8 mouse cellular contexts compared by ENCODE assay signal in the genomic region with DNA sequence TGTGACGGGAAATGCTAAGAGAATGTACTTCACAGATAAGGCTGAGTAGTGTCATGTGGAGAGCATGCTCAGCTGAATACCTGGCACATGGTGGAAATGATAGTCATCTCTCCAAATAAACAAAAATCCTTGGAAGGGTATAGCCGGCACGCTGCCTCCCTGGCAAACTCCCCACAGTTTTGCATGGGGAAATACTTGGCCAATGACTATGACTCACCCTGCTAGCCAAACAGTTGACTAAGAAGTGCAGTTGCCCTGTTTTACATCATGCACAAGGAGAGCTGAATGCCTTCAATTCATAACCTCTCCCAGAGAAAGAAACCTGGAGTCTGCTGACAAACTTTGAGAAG.
DNase-seq lines count a peak whose midpoint lies in the region; ATAC-seq and TF ChIP-seq lines count a peak whose summit lies in the region.
"Had no signal": no experiment of that assay in that cellular context is flagged by ENCODE, and none has a peak within 500 bp of the region (broad histone marks: within the 10 kb centered on the region; RNA-seq: fewer than 3 reads in every experiment).

No protein-coding gene starts in this region.

- DNase-seq in midbrain, postnatal 0 days (ENCODE audit: low spot score) = peak; percentile 2
- DNase-seq in cerebellum, adult 11-12 months = peak; percentile 66
- peak; percentile 4 for DNase-seq in gonadal fat pad, adult 2 months (ENCODE audit: low read depth)
- DNase-seq in yolk sac, embryonic 10.5 days (ENCODE audit: low spot score) = peak; percentile 1

- no peak overlapping the region for H3K4me2 ChIP-seq in midbrain, postnatal 0 days (ENCODE audit: low read depth, low read length, poor library complexity, severe bottlenecking)
- no peak overlapping the region for H3K4me2 ChIP-seq in midbrain, embryonic 16.5 days (ENCODE audit: low read length)
- H3K4me2 ChIP-seq: midbrain, embryonic 12.5 days had no signal

- H3K4me3 ChIP-seq in midbrain, postnatal 0 days (ENCODE audit: low read depth, low read length) = no peak overlapping the region
- no peak overlapping the region for H3K4me3 ChIP-seq in midbrain, embryonic 16.5 days (ENCODE audit: low read depth, low read length)
- H3K4me3 ChIP-seq: midbrain, embryonic 12.5 days had no signal

- H3K9me3 ChIP-seq in midbrain, postnatal 0 days (ENCODE audit: low read length) = no peaks in the 10 kb centered on the region
- no peaks in the 10 kb centered on the region for H3K9me3 ChIP-seq in midbrain, embryonic 16.5 days (replicated peaks; ENCODE audit: control insufficient read depth, low read length, poor library complexity, severe bottlenecking)
- H3K9me3 ChIP-seq: midbrain, embryonic 12.5 days had no signal

- TF ChIP-seq CTCF in midbrain, postnatal 0 days (IDR thresholded peaks at IDR 0.05) = no peak

- no peak overlapping the region for H3K9ac ChIP-seq in midbrain, postnatal 0 days (replicated peaks; ENCODE audit: low read length, poor library complexity, severe bottlenecking)
- H3K9ac ChIP-seq in midbrain, embryonic 16.5 days (ENCODE audit: low read depth, low read length) = no peak overlapping the region
- H3K9ac ChIP-seq: midbrain, embryonic 12.5 days had no signal

- no peaks in the 10 kb centered on the region for H3K36me3 ChIP-seq in midbrain, postnatal 0 days (ENCODE audit: insufficient read depth, low read length)
- no peaks in the 10 kb centered on the region for H3K36me3 ChIP-seq in midbrain, embryonic 16.5 days (ENCODE audit: control insufficient read depth, insufficient read depth, low read length)
- H3K36me3 ChIP-seq: midbrain, embryonic 12.5 days had no signal

- no peaks in the 10 kb centered on the region for H3K4me1 ChIP-seq in midbrain, postnatal 0 days (ENCODE audit: insufficient read depth, low read length)
- no peaks in the 10 kb centered on the region for H3K4me1 ChIP-seq in midbrain, embryonic 16.5 days (ENCODE audit: control insufficient read depth, insufficient read depth, low read length)
- H3K4me1 ChIP-seq: midbrain, embryonic 12.5 days had no signal

- no peak for ATAC-seq in midbrain, postnatal 0 days (ENCODE audit: low FRiP score)
- no peak for ATAC-seq in midbrain, embryonic 16.5 days
- ATAC-seq in monocyte, adult 5-6 weeks (replicated peaks; ENCODE audit: insufficient number of reproducible peaks, low FRiP score, low TSS enrichment, poor library complexity, severe bottlenecking) = no peak
- ATAC-seq in activated CD4-positive, CD25-positive, alpha-beta regulatory T cell, adult 4 months = no peak

- H3K27me3 ChIP-seq in midbrain, postnatal 0 days (ENCODE audit: insufficient read depth, low read length) = no peaks in the 10 kb centered on the region
- no peaks in the 10 kb centered on the region for H3K27me3 ChIP-seq in midbrain, embryonic 16.5 days (ENCODE audit: control insufficient read depth, insufficient read depth, low read depth, low read length)
- H3K27me3 ChIP-seq: midbrain, embryonic 12.5 days had no signal

- no peak overlapping the region for H3K27ac ChIP-seq in midbrain, postnatal 0 days (ENCODE audit: low read depth, low read length)
- H3K27ac ChIP-seq in midbrain, embryonic 16.5 days (ENCODE audit: low read length) = no peak overlapping the region
- H3K27ac ChIP-seq: midbrain, embryonic 12.5 days had no signal

- WGBS in midbrain, postnatal 0 days = 69% methylated on average over 3 of the region's 3 CpGs
- 74% methylated on average over 3 of the region's 3 CpGs for WGBS in midbrain, embryonic 16.5 days

Comparison
In these comparisons a context has a peak if more than half of its experiments do, and no peak if none do; other contexts are left out.
1. DNase-seq: peak in every context shown above with its lines; median percentile 66 in cerebellum, adult 11-12 months; 4 in gonadal fat pad, adult 2 months; 2 in midbrain, postnatal 0 days; 1 in yolk sac, embryonic 10.5 days.